Mouse (Mus musculus): ENCODE measurements around the gene Chic2. TPM values are rescaled to one million over a fixed set of nuclear protein-coding genes. Genes with fewer than 3 reads are reported as not detected.

Chic2 gene
- total and polyA plus RNA-seq, 3 experiments, result 33.4 to 100 (median 41.1) TPM

GRCm38 (mm10) chr5:75083061-75083460 is 38.5 kb upstream of the Chic2 start:
- no peaks in the 10 kb centered on the region for H3K79me2 ChIP-seq (ENCODE audit: control insufficient read depth, insufficient read depth, low read length, poor library complexity)
- TF ChIP-seq TAL1 (IDR thresholded peaks at IDR 0.05; ENCODE audit: low read length) (no peak), SIN3A (IDR thresholded peaks at IDR 0.05; ENCODE audit: low read length) (no peak), NELFE (IDR thresholded peaks at IDR 0.05; ENCODE audit: low read depth, low read length) (no peak), UBTF (IDR thresholded peaks at IDR 0.05; ENCODE audit: borderline replicate concordance, insufficient read depth, low read depth, low read length) (no peak), NRF1 (IDR thresholded peaks at IDR 0.05; ENCODE audit: insufficient read depth, low read depth, low read length, poor library complexity, severe bottlenecking) (no peak), MYC (IDR thresholded peaks at IDR 0.05; ENCODE audit: low read depth, low read length) (no peak), ELF1 (IDR thresholded peaks at IDR 0.05; ENCODE audit: low read depth, low read length) (no peak), POLR2AphosphoS5 (IDR thresholded peaks at IDR 0.05; ENCODE audit: borderline replicate concordance, low read depth, low read length) (no peak), RCOR1 (IDR thresholded peaks at IDR 0.05; ENCODE audit: low read depth, low read length) (no peak), ZNF384 (IDR thresholded peaks at IDR 0.05; ENCODE audit: low read depth, low read length) (no peak), CHD2 (IDR thresholded peaks at IDR 0.05; ENCODE audit: low read length) (no peak), SMC3 (IDR thresholded peaks at IDR 0.05; ENCODE audit: low read depth, low read length) (no peak), GABPA (IDR thresholded peaks at IDR 0.05; ENCODE audit: low read depth, low read length) (no peak), TCF12 (IDR thresholded peaks at IDR 0.05; ENCODE audit: low read depth, low read length) (no peak), ZKSCAN1 (IDR thresholded peaks at IDR 0.05; ENCODE audit: low read depth, low read length) (no peak), ETS1 (IDR thresholded peaks at IDR 0.05; ENCODE audit: low read depth, low read length) (no peak), TBP (IDR thresholded peaks at IDR 0.05; ENCODE audit: low read depth, low read length) (no peak), EP300 (IDR thresholded peaks at IDR 0.05; ENCODE audit: low read depth in 1 of 2, low read length in 2 of 2) (no peak), MYB (IDR thresholded peaks at IDR 0.05; ENCODE audit: low read depth, low read length) (no peak), RAD21 (IDR thresholded peaks at IDR 0.05; ENCODE audit: low read depth, low read length) (no peak)
- H3K4me3 ChIP-seq (ENCODE audit: control insufficient read depth in 1 of 2, insufficient read depth in 1 of 2, low read depth in 2 of 2, low read length in 2 of 2), result no peak overlapping the region
- H3K27ac ChIP-seq (ENCODE audit: control insufficient read depth, low read depth, low read length), result no peak overlapping the region
- H3K9ac ChIP-seq (ENCODE audit: control insufficient read depth, low read depth, low read length, poor library complexity, severe bottlenecking), result no peak overlapping the region
- peaks cover 0 to 2% of the 10 kb centered on the region in 2 experiments; a peak in 3 of 4 replicates for H3K27me3 ChIP-seq (ENCODE audit: control insufficient read depth in 1 of 2, insufficient read depth in 2 of 2, low read length in 2 of 2)
- H3K36me3 ChIP-seq (ENCODE audit: control insufficient read depth in 1 of 2, insufficient read depth in 2 of 2, low read length in 2 of 2), result no peaks in the 10 kb centered on the region
- H3K4me1 ChIP-seq (ENCODE audit: control insufficient read depth in 1 of 2, insufficient read depth in 2 of 2, low read length in 2 of 2), result no peaks in the 10 kb centered on the region
- DNase-seq (ENCODE audit: low read depth, low spot score), result no peak
- no peaks in the 10 kb centered on the region for H3K9me3 ChIP-seq (replicated peaks; ENCODE audit: insufficient read depth, low read length)

GRCm38 (mm10) chr5:75082439-75082838 is 37.9 kb upstream of the Chic2 start:
- no peak for DNase-seq (ENCODE audit: low read depth, low spot score)
- H3K27me3 ChIP-seq (ENCODE audit: control insufficient read depth in 1 of 2, insufficient read depth in 2 of 2, low read length in 2 of 2), result peaks cover 0 to 2% of the 10 kb centered on the region in 2 experiments; a peak in 3 of 4 replicates
- H3K9me3 ChIP-seq (replicated peaks; ENCODE audit: insufficient read depth, low read length), result no peaks in the 10 kb centered on the region
- TF ChIP-seq TAL1 (IDR thresholded peaks at IDR 0.05; ENCODE audit: low read length), result no peak
- no peak for TF ChIP-seq JUND (IDR thresholded peaks at IDR 0.05; ENCODE audit: low read depth, low read length)
- no peak for TF ChIP-seq USF2 (IDR thresholded peaks at IDR 0.05; ENCODE audit: borderline replicate concordance in 1 of 2, insufficient read depth in 1 of 2, low read depth in 1 of 2, low read length in 2 of 2)
- TF ChIP-seq MAZ (IDR thresholded peaks at IDR 0.05; ENCODE audit: low read depth, low read length), result no peak
- no peak for TF ChIP-seq MEF2A (IDR thresholded peaks at IDR 0.05; ENCODE audit: extremely low read depth, insufficient replicate concordance, low read depth, low read length, poor library complexity, severe bottlenecking)
- TF ChIP-seq GATA1 (IDR thresholded peaks at IDR 0.05; ENCODE audit: low read depth, low read length), result no peak
- no peak for TF ChIP-seq POLR2AphosphoS2 (IDR thresholded peaks at IDR 0.05; ENCODE audit: low read length)
- TF ChIP-seq NRF1 (IDR thresholded peaks at IDR 0.05; ENCODE audit: insufficient read depth, low read depth, low read length, poor library complexity, severe bottlenecking), result no peak
- TF ChIP-seq NELFE (IDR thresholded peaks at IDR 0.05; ENCODE audit: low read depth, low read length), result no peak
- no peak for TF ChIP-seq POLR2A (IDR thresholded peaks at IDR 0.05; ENCODE audit: control insufficient read depth in 1 of 2, insufficient read depth in 1 of 2, low read depth in 1 of 2, low read length in 2 of 2, poor library complexity in 1 of 2)
- TF ChIP-seq SIN3A (IDR thresholded peaks at IDR 0.05; ENCODE audit: low read length), result no peak
- TF ChIP-seq SMC3 (IDR thresholded peaks at IDR 0.05; ENCODE audit: low read depth, low read length), result no peak
- TF ChIP-seq E2F4 (IDR thresholded peaks at IDR 0.05; ENCODE audit: borderline replicate concordance, low read depth, low read length), result no peak
- no peaks in the 10 kb centered on the region for H3K4me1 ChIP-seq (ENCODE audit: control insufficient read depth in 1 of 2, insufficient read depth in 2 of 2, low read length in 2 of 2)
- H3K4me3 ChIP-seq (ENCODE audit: control insufficient read depth in 1 of 2, insufficient read depth in 1 of 2, low read depth in 2 of 2, low read length in 2 of 2), result no peak overlapping the region
- H3K79me2 ChIP-seq (ENCODE audit: control insufficient read depth, insufficient read depth, low read length, poor library complexity), result no peaks in the 10 kb centered on the region
- no peak overlapping the region for H3K9ac ChIP-seq (ENCODE audit: control insufficient read depth, low read depth, low read length, poor library complexity, severe bottlenecking)
- no peaks in the 10 kb centered on the region for H3K36me3 ChIP-seq (ENCODE audit: control insufficient read depth in 1 of 2, insufficient read depth in 2 of 2, low read length in 2 of 2)
- H3K27ac ChIP-seq (ENCODE audit: control insufficient read depth, low read depth, low read length), result no peak overlapping the region

Measured in MEL (cell line).